Mouse (Mus musculus): ENCODE results near the gene Sparcl1.

Sparcl1 gene

DNA sequence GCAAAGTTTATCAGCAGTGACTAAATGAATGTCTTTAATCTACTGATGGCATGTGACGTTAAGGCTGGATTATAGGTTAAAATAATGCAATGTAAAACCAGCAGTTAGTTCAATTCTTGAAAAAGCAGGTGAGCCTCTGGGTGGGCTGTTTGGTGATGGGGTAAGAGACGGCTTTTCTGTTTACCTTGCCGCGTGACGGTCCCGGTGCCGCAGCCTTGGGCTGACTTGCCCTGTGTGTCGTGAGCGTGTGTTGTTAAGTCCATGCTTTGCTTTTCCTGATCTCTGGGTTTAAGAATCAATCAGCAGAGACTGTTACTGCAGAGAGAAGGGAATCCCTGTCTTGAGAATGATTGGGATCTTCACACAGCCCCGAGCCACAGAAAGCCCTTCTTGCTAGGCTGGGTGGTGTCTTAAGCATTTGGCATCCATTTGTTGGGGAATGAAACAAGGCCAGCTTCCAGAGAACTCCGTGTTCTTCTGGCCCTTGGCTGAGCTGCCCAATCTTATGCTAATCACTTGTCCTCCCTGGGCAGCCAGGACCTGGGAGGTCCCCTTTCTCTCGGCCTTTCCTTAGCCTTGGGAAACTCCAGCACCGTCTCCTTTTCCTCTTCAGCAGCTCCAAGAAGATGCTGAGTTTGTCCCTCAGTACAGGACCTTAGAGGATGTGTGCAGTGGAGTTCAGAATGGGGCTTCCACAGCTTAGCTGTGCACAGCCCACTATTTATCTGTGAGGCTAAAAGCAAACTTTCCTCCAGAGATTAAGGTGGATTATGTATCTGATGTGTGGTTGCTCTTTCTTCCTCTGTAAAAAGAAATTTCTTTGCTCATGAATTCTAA lies 51.4 kb downstream of the Sparcl1 start:
- in situ Hi-C loops (cut with MboI): no loop called here

- in situ Hi-C loops (cut with MboI): no loop called here
Measured at GRCm38 (mm10) chr5:104060429-104060828, 53.1 kb downstream of the Sparcl1 start.

- in situ Hi-C loops (cut with MboI): no loop called here
Measured at GRCm38 (mm10) chr5:104059628-104060027, 53.9 kb downstream of the Sparcl1 start.

GRCm38 (mm10) chr5:104058021-104058420 lies 55.5 kb downstream of the Sparcl1 start:
- in situ Hi-C loops (cut with MboI): no loop called here

- in situ Hi-C loops (cut with MboI): no loop called here
Measured at GRCm38 (mm10) chr5:104056295-104056694, 57.2 kb downstream of the Sparcl1 start.

DNA sequence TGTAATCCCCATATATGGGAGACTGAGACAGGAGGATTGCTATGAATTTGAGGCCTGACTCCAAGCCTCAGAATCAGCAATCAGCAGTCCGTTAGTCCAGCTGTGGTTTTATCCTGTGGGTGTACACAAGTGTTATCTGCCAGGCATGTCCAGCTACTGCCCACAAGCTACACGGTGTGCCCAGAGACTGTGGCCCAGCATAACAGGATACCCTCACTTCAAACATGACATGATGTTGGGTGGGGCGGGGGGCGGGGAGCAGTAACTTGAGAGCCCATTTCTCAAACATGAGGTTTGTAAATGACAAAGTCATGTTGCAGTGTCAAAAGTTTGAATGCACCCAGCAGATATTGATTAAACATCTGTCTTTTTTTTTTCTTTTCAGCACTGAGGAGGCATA lies 57.7 kb downstream of the Sparcl1 start:
- in situ Hi-C loops (cut with MboI): no loop called here

- in situ Hi-C loops (cut with MboI): no loop called here
Measured at GRCm38 (mm10) chr5:104054938-104055337, 58.6 kb downstream of the Sparcl1 start.

DNA sequence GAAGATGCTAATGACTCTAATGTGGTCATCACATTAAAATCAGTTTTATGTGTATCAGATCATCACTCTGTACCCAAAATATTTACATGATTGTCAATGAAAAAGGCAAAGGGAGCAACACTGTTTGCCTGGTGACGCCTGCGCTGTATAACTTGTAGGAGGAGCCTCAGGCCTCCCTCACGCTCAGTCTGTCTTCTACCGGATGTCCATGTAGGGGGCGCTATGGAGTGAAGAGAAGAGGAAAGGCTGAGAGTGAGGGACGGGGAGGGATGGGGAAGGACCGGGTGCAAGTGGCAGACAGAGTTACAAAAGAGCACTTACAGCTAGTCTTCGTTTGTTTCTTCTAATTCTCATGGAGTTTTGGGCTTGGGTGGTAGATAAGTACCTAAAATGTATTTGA lies 60.6 kb downstream of the Sparcl1 start:
- in situ Hi-C loops (cut with MboI): no loop called here

DNA sequence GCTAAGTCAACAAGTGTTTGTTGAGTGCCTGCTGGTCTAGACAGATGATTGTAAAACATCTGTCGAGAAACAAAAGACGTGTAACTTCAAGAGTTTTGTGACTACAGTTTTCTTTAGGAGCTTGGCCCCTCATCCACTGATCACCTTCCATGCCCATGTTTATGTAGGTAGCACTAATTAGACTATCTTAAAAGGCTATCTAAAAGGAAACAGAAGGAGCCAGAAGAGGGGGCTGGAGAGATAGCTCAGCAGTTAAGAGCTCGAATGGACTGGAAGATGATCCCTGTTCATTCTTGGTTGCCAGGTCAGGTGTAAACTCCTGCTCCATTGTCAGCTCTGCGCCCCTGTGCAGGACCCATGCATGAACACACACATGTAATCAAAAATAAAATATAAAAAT lies 65.4 kb downstream of the Sparcl1 start:
- in situ Hi-C loops (cut with MboI): no loop called here

- in situ Hi-C loops (cut with MboI): no loop called here
Measured at GRCm38 (mm10) chr5:104047200-104048105, 66.1 kb downstream of the Sparcl1 start.

- in situ Hi-C loops (cut with MboI): no loop called here
Measured at GRCm38 (mm10) chr5:104046256-104047199, 67.0 kb downstream of the Sparcl1 start, which contains the start of gene Nudt9. Nudt9 (plus strand) TSS chr5:104046306.

- in situ Hi-C loops (cut with MboI): no loop called here
Measured at GRCm38 (mm10) chr5:104043704-104044103, 69.8 kb downstream of the Sparcl1 start.

- in situ Hi-C loops (cut with MboI): no loop called here
Measured at GRCm38 (mm10) chr5:104042906-104043305, 70.6 kb downstream of the Sparcl1 start.

- in situ Hi-C loops (cut with MboI): no loop called here
Measured at GRCm38 (mm10) chr5:104039154-104039932, 74.2 kb downstream of the Sparcl1 start.

DNA sequence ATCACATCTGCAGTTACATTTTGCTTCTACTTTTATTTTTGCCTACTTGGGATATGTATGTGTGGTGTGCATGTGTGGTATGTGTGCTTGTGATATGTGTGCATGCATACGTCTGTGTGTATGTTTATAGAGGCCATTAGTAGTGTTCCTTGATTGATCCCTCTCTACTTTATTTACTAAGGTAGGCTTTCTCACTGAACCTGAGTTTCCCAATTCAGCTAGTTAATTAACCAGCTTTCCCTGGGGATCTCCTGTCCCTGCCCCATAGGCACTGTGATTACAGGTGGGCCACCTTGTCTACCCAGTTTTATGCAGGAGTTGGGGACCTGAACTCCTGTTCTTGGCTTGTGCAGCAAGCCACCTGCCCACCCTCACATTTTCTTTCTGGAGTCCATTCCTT lies 76.8 kb downstream of the Sparcl1 start:
- in situ Hi-C loops (cut with MboI): no loop called here

DNA sequence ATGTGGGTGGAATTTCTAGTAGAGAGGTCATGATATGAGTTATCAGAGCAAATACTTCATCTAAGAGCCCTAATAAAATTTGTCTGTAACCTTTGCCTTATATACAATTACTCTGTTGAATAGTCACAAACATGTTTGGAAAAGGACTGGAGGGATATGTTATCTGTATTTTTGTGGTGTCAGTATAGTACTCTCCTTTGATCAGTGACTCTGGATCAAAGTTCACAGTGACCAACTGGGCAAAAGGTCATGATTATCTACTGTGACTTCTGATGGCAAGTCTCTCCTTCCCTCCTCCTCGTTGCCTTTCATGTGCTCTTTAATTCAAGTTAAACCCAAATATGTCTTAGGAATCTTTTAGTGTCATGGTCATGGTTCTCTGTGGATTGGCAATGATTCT lies 77.7 kb downstream of the Sparcl1 start:
- in situ Hi-C loops (cut with MboI): no loop called here

GRCm38 (mm10) chr5:104035066-104035465 lies 78.5 kb downstream of the Sparcl1 start:
- in situ Hi-C loops (cut with MboI): no loop called here

GRCm38 (mm10) chr5:104032434-104033097 lies 81.0 kb downstream of the Sparcl1 start:
- in situ Hi-C loops (cut with MboI): no loop called here

Measured in mature B cell (primary cell).